Mouse (Mus musculus) heart, postnatal 0 days (tissue): Measurements from ENCODE around the gene Cdc45.

Experiments
- CTCF ChIP-seq: IDR thresholded peaks from 2 replicates; pipeline ENCODE4 v1.5.1; 2016; ENCODE audit warnings: antibody characterized with exemption, control low read depth, low read depth
- EP300 ChIP-seq: IDR thresholded peaks from 2 replicates; pipeline ENCODE4 v1.6.1; 2016; ENCODE audit warnings: antibody characterized with exemption, low read depth

DNA sequence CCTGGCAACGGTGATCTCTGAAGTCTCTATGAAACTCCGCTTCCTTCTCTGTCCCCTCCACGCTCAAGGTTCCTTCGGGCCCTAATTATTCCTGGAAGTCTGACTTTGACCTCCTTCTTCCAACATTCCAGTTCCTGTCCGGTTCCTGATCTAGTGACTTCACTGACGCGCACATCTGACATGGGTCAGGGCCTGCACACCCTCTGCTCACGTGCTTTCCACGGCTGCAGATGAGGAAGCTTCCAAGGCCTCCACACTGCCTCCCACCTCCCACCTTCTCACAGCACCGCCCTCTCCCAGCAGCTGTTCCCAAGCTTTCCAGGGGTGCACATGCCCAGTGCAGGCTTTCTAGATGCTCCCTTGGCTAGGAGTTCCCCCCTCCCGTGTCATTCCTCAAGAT, 60.7 kb downstream of the Cdc45 start:
- TF ChIP-seq CTCF (no peak), EP300 (no peak)
